Mouse (Mus musculus) hindbrain, embryonic 14.5 days (tissue): ENCODE results near the gene Il6ra. TPM values are rescaled to one million over a fixed set of nuclear protein-coding genes. Genes with fewer than 3 reads are reported as not detected.

Source experiments
- ATAC-seq: fragments of 200-750 bp; cut with Nextera tagmentation; 2 replicates; pipeline ENCODE4 v1.8.0; 2017; ENCODE audit warnings: moderate number of reproducible peaks, mild to moderate bottlenecking, moderate TSS enrichment, moderate library complexity; ENCODE audit not compliant: low FRiP score
- DNase-seq: peaks from one replicate; pipeline ENCODE4 v3.0.0-alpha.2; 2015; ENCODE audit warnings: low spot score
- H3K27ac ChIP-seq: fragments of 300-500 bp; sonication (generic); 2 replicates; pipeline ENCODE4 v1.5.1; 2014; ENCODE audit warnings: mild to moderate bottlenecking, moderate library complexity
- H3K27me3 ChIP-seq: fragments of 300-500 bp; sonication (generic); 2 replicates; pipeline ENCODE4 v1.6.1; 2014; ENCODE audit warnings: mild to moderate bottlenecking, low read length, mixed read lengths; ENCODE audit not compliant: control insufficient read depth, insufficient read depth
- H3K36me3 ChIP-seq: fragments of 300-500 bp; sonication (generic); replicated peaks from 2 replicates; pipeline ENCODE4 v1.6.1; 2014; ENCODE audit not compliant: control insufficient read depth, insufficient read depth
- H3K4me1 ChIP-seq: fragments of 300-500 bp; sonication (generic); replicated peaks from 2 replicates; pipeline ENCODE4 v1.6.1; 2014; ENCODE audit warnings: antibody characterized with exemption, low read length, mixed read lengths; ENCODE audit not compliant: control insufficient read depth, insufficient read depth
- H3K4me2 ChIP-seq: fragments of 300-500 bp; sonication (generic); replicated peaks from 2 replicates; pipeline ENCODE4 v1.6.1; 2014; ENCODE audit warnings: mild to moderate bottlenecking, moderate library complexity
- H3K4me3 ChIP-seq: fragments of 300-500 bp; sonication (generic); replicated peaks from 2 replicates; pipeline ENCODE4 v1.5.1; 2014; ENCODE audit warnings: mild to moderate bottlenecking, low read length
- H3K9ac ChIP-seq: fragments of 300-500 bp; sonication (generic); 2 replicates; pipeline ENCODE4 v1.6.1; 2014
- H3K9me3 ChIP-seq: fragments of 300-500 bp; sonication (generic); 2 replicates; pipeline ENCODE4 v1.6.1; 2016; ENCODE audit warnings: low read length; ENCODE audit not compliant: control insufficient read depth
- WGBS: fragments of 180-500 bp; shearing (Covaris S2); extraction: QIAGEN DNeasy Blood & Tissue Kit; methylation state at CpG from one replicate; pipeline ENCODE4 v1.1.7; 2014; 5-methylcytosine and 5-hydroxymethylcytosine counted together
- polyA plus RNA-seq: library from polyadenylated mRNA; unstranded; fragments of >200 nt; fragmentation: Nextera tagmentation; extraction: Ambion mirVana; gene quantifications from 2 replicates; pipeline ENCODE4 v1.2.1, GENCODE M21; 2014

The Il6ra gene
- polyA plus RNA-seq, 1 experiment from 2014 or later = 1.0 TPM

- no peak overlapping the region for H3K9ac ChIP-seq
- no peak for DNase-seq
- H3K9me3 ChIP-seq = no peaks in the 10 kb centered on the region
- H3K36me3 ChIP-seq = no peaks in the 10 kb centered on the region
- no peaks in the 10 kb centered on the region for H3K4me1 ChIP-seq
- no peak overlapping the region for H3K4me3 ChIP-seq
- no peaks in the 10 kb centered on the region for H3K27me3 ChIP-seq
- WGBS = 61% methylated on average over 8 of the region's 8 CpGs
- ATAC-seq = no peak
- H3K27ac ChIP-seq = no peak overlapping the region
- H3K4me2 ChIP-seq = no peak overlapping the region
These were observed 15.7 kb downstream of the Il6ra start for GRCm38 (mm10) chr3:89897204-89897796.

GRCm38 (mm10) chr3:89896571-89896970 lies 16.4 kb downstream of the Il6ra start:
- 6% methylated on average over 5 of the region's 5 CpGs for WGBS

GRCm38 (mm10) chr3:89892517-89893106 lies 20.4 kb downstream of the Il6ra start:
- H3K9me3 ChIP-seq = no peaks in the 10 kb centered on the region
- H3K36me3 ChIP-seq = no peaks in the 10 kb centered on the region
- no peak overlapping the region for H3K27ac ChIP-seq
- no peaks in the 10 kb centered on the region for H3K27me3 ChIP-seq
- H3K4me3 ChIP-seq = no peak overlapping the region
- no peaks in the 10 kb centered on the region for H3K4me1 ChIP-seq
- ATAC-seq (no peak), DNase-seq (no peak)
- WGBS = 87% methylated on average over 5 of the region's 5 CpGs
- no peak overlapping the region for H3K4me2 ChIP-seq
- H3K9ac ChIP-seq = no peak overlapping the region

More at GRCm38 (mm10) chr3:89896571-89896970, 16.4 kb downstream of the Il6ra start:
- no peak overlapping the region for H3K27ac ChIP-seq
- H3K4me2 ChIP-seq = no peak overlapping the region
- DNase-seq (no peak), ATAC-seq (no peak)
- no peaks in the 10 kb centered on the region for H3K4me1 ChIP-seq
- no peak overlapping the region for H3K4me3 ChIP-seq
- H3K9me3 ChIP-seq = no peaks in the 10 kb centered on the region
- no peak overlapping the region for H3K9ac ChIP-seq
- H3K27me3 ChIP-seq = no peaks in the 10 kb centered on the region
- H3K36me3 ChIP-seq = no peaks in the 10 kb centered on the region

- Histone ChIP-seq H3K4me1 (no peaks in the 10 kb centered on the region), H3K4me3 (no peak overlapping the region), H3K27me3 (no peaks in the 10 kb centered on the region), H3K9me3 (no peaks in the 10 kb centered on the region), H3K9ac (no peak overlapping the region), H3K36me3 (no peaks in the 10 kb centered on the region), H3K27ac (no peak overlapping the region), H3K4me2 (no peak overlapping the region)
- DNase-seq (no peak), ATAC-seq (no peak)
These were observed 21.3 kb downstream of the Il6ra start for GRCm38 (mm10) chr3:89891696-89892095.

GRCm38 (mm10) chr3:89889841-89890430 lies 23.1 kb downstream of the Il6ra start:
- 77% methylated on average over 8 of the region's 8 CpGs for WGBS
- Histone ChIP-seq H3K4me2 (no peak overlapping the region), H3K4me3 (no peak overlapping the region), H3K27me3 (no peaks in the 10 kb centered on the region), H3K9me3 (no peaks in the 10 kb centered on the region), H3K27ac (no peak overlapping the region), H3K36me3 (no peaks in the 10 kb centered on the region), H3K4me1 (no peaks in the 10 kb centered on the region), H3K9ac (no peak overlapping the region)
- no peak for ATAC-seq
- no peak for DNase-seq

- Histone ChIP-seq H3K9me3 (no peaks in the 10 kb centered on the region), H3K27me3 (no peaks in the 10 kb centered on the region), H3K36me3 (no peaks in the 10 kb centered on the region), H3K9ac (no peak overlapping the region), H3K27ac (no peak overlapping the region), H3K4me3 (no peak overlapping the region), H3K4me1 (no peaks in the 10 kb centered on the region), H3K4me2 (no peak overlapping the region)
- ATAC-seq (no peak), DNase-seq (no peak)
- WGBS = 97% methylated on average over 7 of the region's 7 CpGs
These were observed 25.3 kb downstream of the Il6ra start for GRCm38 (mm10) chr3:89887582-89888230.

GRCm38 (mm10) chr3:89885766-89886165 lies 27.2 kb downstream of the Il6ra start:
- Histone ChIP-seq H3K4me2 (no peak overlapping the region), H3K4me1 (no peaks in the 10 kb centered on the region), H3K9me3 (no peaks in the 10 kb centered on the region), H3K27me3 (no peaks in the 10 kb centered on the region), H3K36me3 (no peaks in the 10 kb centered on the region), H3K4me3 (no peak overlapping the region), H3K9ac (no peak overlapping the region), H3K27ac (no peak overlapping the region)
- ATAC-seq (no peak), DNase-seq (no peak)
- 95% methylated on average over 11 of the region's 11 CpGs for WGBS

- Histone ChIP-seq H3K9me3 (no peaks in the 10 kb centered on the region), H3K4me3 (no peak overlapping the region), H3K27ac (no peak overlapping the region), H3K27me3 (no peaks in the 10 kb centered on the region), H3K4me1 (no peaks in the 10 kb centered on the region), H3K4me2 (no peak overlapping the region), H3K36me3 (no peaks in the 10 kb centered on the region), H3K9ac (no peak overlapping the region)
- DNase-seq (no peak), ATAC-seq (no peak)
- 92% methylated on average over 4 of the region's 4 CpGs for WGBS
These were observed 29.4 kb downstream of the Il6ra start for GRCm38 (mm10) chr3:89883582-89884041.

GRCm38 (mm10) chr3:89882556-89883181 lies 30.3 kb downstream of the Il6ra start:
- H3K9me3 ChIP-seq = no peaks in the 10 kb centered on the region
- H3K9ac ChIP-seq = no peak overlapping the region
- no peak overlapping the region for H3K27ac ChIP-seq
- DNase-seq (no peak), ATAC-seq (no peak)
- H3K4me3 ChIP-seq = no peak overlapping the region
- no peaks in the 10 kb centered on the region for H3K4me1 ChIP-seq
- 76% methylated on average over 8 of the region's 8 CpGs for WGBS
- H3K4me2 ChIP-seq = no peak overlapping the region
- no peaks in the 10 kb centered on the region for H3K36me3 ChIP-seq
- no peaks in the 10 kb centered on the region for H3K27me3 ChIP-seq
